Mouse (Mus musculus) small intestine, adult 2 months (tissue): Measurements from ENCODE around the gene Gmppa. TPM values are rescaled to one million over a fixed set of nuclear protein-coding genes. Genes with fewer than 3 reads are reported as not detected.

Source experiments
- H3K27ac ChIP-seq: fragments of 200-500 bp; 2 replicates; pipeline ENCODE4 v1.5.1; 2012; ENCODE audit warnings: low read depth, low read length, control low read depth, inconsistent platforms; ENCODE audit not compliant: insufficient read depth
- H3K27me3 ChIP-seq: fragments of 200-500 bp; 2 replicates; pipeline ENCODE4 v1.6.1; 2012; ENCODE audit warnings: mild to moderate bottlenecking, moderate library complexity, low read length, inconsistent platforms; ENCODE audit not compliant: control insufficient read depth, insufficient read depth
- H3K36me3 ChIP-seq: fragments of 200-500 bp; 2 replicates; pipeline ENCODE4 v1.6.1; 2012; ENCODE audit warnings: mild to moderate bottlenecking, low read length, control low read depth, inconsistent platforms; ENCODE audit not compliant: control insufficient read depth, insufficient read depth
- H3K4me1 ChIP-seq: fragments of 200-500 bp; 2 replicates; pipeline ENCODE4 v1.6.1; 2012; ENCODE audit warnings: low read length, inconsistent platforms, mixed read lengths; ENCODE audit not compliant: control insufficient read depth, insufficient read depth, insufficient read length
- H3K4me3 ChIP-seq: fragments of 200-500 bp; 2 replicates; pipeline ENCODE4 v1.5.1; 2012; ENCODE audit warnings: low read depth, mild to moderate bottlenecking, control low read depth, inconsistent platforms, low read length, moderate library complexity
- CTCF ChIP-seq: fragments of 200-500 bp; IDR thresholded peaks from 2 replicates; pipeline ENCODE4 v1.5.1; 2012; ENCODE audit warnings: low read depth, mild to moderate bottlenecking, control low read depth, inconsistent platforms, low read length, moderate library complexity, mixed read lengths; ENCODE audit not compliant: insufficient replicate concordance, insufficient read length; ENCODE audit errors: extremely low read depth
- POLR2A ChIP-seq: fragments of 200-500 bp; IDR thresholded peaks from 2 replicates; pipeline ENCODE4 v1.6.1; 2012; ENCODE audit warnings: low read depth, mild to moderate bottlenecking, control low read depth, inconsistent platforms, low read length, moderate library complexity
- WGBS: fragments of 180-500 bp; shearing (Covaris S2); methylation state at CpG from one replicate; pipeline ENCODE4 v1.1.7; 2018; 5-methylcytosine and 5-hydroxymethylcytosine counted together
- polyA plus RNA-seq: library from polyadenylated mRNA; depleted of rRNA; stranded (reverse); fragments of >200 nt; gene quantifications from 2 replicates; pipeline ENCODE4 v1.2.3, GENCODE M21; 2012; rRNA removed

Gene Gmppa
- polyA plus RNA-seq, 1 experiment: 187 TPM

DNA sequence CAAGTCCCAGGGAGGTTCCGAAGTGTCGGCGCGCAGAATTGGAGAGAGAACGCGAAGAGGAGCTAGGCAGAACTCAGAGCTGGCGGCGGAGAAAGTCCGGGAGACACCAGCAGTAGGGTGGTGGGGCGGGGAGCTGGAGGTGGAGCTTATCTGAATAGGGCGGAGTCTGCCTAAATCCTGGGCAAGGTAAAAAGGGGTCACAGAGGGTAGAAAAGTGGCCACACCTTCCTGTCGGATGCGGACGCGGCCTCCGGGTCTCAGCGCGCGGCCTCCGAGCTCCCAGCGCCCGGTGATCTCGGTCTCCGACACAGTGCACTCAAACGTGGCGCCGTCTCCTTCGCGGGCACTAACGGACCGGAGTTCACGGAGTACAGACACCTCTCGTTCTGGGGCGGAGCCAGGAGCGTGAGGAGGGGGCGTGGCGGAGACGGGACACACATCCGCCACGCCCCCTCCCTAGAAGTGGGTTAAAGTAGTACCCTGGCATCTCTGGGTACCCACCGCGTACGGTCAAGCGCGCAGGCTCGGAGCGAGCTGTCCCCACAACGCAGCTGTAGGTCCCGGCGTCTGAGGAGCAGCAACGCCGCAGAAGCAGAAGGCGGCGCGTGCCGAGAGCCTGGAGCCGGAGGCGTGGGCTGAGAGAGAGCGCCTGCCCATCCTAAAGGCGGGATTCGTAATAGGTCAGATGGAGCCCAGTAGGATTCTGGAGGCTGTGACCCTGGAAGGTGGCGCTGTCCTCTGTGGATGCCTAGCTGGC is 51.9 kb downstream of the Gmppa start:
- TF ChIP-seq POLR2A (no peak), CTCF (no peak)
- Histone ChIP-seq H3K36me3 (no peaks in the 10 kb centered on the region), H3K27ac (no peak overlapping the region), H3K27me3 (peaks cover 14% of the 10 kb centered on the region; the same call in 1 of the 2 replicates), H3K4me3 (peak overlapping the region; percentile 69), H3K4me1 (peaks cover 7% of the 10 kb centered on the region)
- 1% methylated on average over 62 of the region's 62 CpGs for WGBS

DNA sequence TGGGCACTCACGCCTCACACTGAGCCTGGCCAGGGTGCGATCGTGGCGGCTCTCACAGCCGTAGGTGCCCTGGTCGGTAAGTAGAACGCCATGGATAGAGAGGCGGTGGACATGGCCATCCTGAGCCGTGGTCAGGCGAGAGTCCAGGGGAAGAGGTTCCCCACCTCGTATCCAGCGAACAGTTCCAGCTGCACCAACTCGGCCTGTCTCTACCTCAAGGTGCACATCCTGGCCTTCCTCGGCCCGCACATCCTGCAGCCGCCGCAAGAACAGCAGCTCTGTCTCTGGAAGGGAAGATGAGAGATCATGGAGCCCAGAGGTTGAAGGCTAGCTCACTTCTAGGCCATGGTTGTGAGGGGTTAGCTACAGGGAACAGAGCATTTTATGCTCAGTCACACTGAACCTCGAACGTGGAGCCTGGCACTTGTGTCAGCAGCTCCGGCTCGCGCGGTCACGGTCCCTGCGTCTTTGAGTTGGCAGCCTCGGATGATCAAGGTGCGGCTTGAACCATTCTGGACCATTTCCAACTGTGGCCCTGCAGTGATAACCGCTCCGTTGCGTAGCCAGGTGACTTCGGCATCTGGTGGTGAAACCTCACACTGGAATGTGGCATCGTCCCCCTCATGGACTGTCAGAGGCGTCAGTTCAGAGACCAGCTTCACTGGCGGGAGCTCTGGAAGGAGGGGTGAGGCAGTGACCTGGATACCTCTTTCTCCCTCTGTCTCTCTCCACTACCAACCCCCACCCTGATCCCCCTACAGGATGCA is 55.2 kb downstream of the Gmppa start:
- Histone ChIP-seq H3K36me3 (no peaks in the 10 kb centered on the region), H3K27me3 (peaks cover 12% of the 10 kb centered on the region; the same call in 1 of the 2 replicates), H3K27ac (no peak overlapping the region), H3K4me1 (peaks cover 7% of the 10 kb centered on the region), H3K4me3 (no peak overlapping the region)
- TF ChIP-seq POLR2A (no peak), CTCF (no peak)
- 88% methylated on average over 34 of the region's 34 CpGs for WGBS

DNA sequence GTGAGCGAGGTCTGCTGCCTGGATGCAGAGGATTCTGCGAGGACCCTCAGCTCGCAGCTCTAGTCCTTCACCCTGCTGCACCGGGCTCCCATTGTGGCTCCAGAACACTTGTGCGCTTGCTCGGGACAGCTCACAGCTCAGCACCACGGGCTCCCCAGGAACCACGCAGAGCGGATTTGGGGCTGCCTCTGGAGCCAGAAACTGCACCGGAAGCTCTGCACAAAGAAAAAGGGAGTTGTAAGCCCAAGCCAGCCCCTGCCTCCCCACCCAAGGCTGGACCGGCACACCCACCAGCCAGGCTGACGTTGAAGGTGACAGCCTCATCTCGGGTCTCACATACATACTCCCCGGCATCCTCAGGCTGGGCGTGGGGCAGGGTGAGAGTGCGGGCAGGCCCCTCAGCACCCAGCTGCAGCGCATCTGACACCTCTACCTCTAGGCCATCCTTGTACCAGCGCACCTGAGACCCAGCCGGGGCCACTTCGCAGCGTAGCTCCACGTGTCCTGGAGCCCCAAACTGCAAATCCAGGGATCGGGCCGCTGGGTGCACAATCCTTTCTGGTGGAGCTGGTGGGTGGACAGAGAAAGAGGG is 56.9 kb downstream of the Gmppa start:
- TF ChIP-seq CTCF: no peak
- no peak for TF ChIP-seq POLR2A
- peaks cover 5% of the 10 kb centered on the region; the same call in 1 of the 2 replicates for H3K27me3 ChIP-seq
- H3K27ac ChIP-seq: no peak overlapping the region
- H3K4me1 ChIP-seq: no peaks in the 10 kb centered on the region; the same call in 1 of the 2 replicates
- H3K36me3 ChIP-seq: no peaks in the 10 kb centered on the region
- 76% methylated on average over 24 of the region's 24 CpGs for WGBS
- no peak overlapping the region for H3K4me3 ChIP-seq

Other genes with a start within 250 kb of the Gmppa start
- 5.5 and 16.2 TPM in 2 replicates for gene Ankzf1, start 243.8 kb upstream of the Gmppa start, polyA plus RNA-seq
- gene Atg9a, start 243.7 kb upstream of the Gmppa start, polyA plus RNA-seq: 48.3 and 148 TPM in 2 replicates
- gene Glb1l, start 225.1 kb upstream of the Gmppa start, polyA plus RNA-seq: 0.74 and 1.1 TPM in 2 replicates
- gene Stk16, start 225.1 kb upstream of the Gmppa start, polyA plus RNA-seq: 147 and 193 TPM in 2 replicates
- 107 and 188 TPM in 2 replicates for gene Tuba4a, start 216.1 kb upstream of the Gmppa start, polyA plus RNA-seq
- gene A630095N17Rik, start 203.8 kb upstream of the Gmppa start, polyA plus RNA-seq: not detected in 2 replicates
- 13.3 and 21.3 TPM in 2 replicates for gene Dnajb2, start 199.5 kb upstream of the Gmppa start, polyA plus RNA-seq
- 2.8 and 6.2 TPM in 2 replicates for gene Ptprn, start 171.4 kb upstream of the Gmppa start, polyA plus RNA-seq
- 1.8 and 6.2 TPM in 2 replicates for gene Resp18, start 157.5 kb upstream of the Gmppa start, polyA plus RNA-seq
- gene Dnpep, start 117.9 kb upstream of the Gmppa start, polyA plus RNA-seq: 157 and 865 TPM in 2 replicates
- 152 and 216 TPM in 2 replicates for gene Des, start 75.6 kb upstream of the Gmppa start, polyA plus RNA-seq
- 21.5 and 23.2 TPM in 2 replicates for gene Speg, start 60.6 kb upstream of the Gmppa start, polyA plus RNA-seq
- 0.05 TPM in 1 of 2 replicates, not detected in the other for gene Asic4, start 14.5 kb downstream of the Gmppa start, polyA plus RNA-seq
- 29.8 and 40.2 TPM in 2 replicates for gene Chpf, start 43.4 kb downstream of the Gmppa start, polyA plus RNA-seq
- gene Tmem198, start 43.6 kb downstream of the Gmppa start, polyA plus RNA-seq: 2.7 and 3.6 TPM in 2 replicates
- gene Obsl1, start 70.5 kb downstream of the Gmppa start, polyA plus RNA-seq: 4.3 and 6.3 TPM in 2 replicates
- gene Inha, start 71.1 kb downstream of the Gmppa start, polyA plus RNA-seq: 4.2 and 6.5 TPM in 2 replicates
- 13.1 and 20.5 TPM in 2 replicates for gene Stk11ip, start 85.6 kb downstream of the Gmppa start, polyA plus RNA-seq
- 4.5 and 5.6 TPM in 2 replicates for gene Slc4a3, start 110.3 kb downstream of the Gmppa start, polyA plus RNA-seq